Mouse (Mus musculus): ENCODE measurements around the gene Tmigd3. TPM values are rescaled to one million over a fixed set of nuclear protein-coding genes. Genes with fewer than 3 reads are reported as not detected.

Tmigd3 gene
- total RNA-seq, 1 experiment from 2014 or later = not detected

- no peak for DNase-seq
These were observed 63.2 kb downstream of the Tmigd3 start for GRCm38 (mm10) chr3:105933926-105934325.

GRCm38 (mm10) chr3:105935033-105935432, 64.3 kb downstream of the Tmigd3 start:
- peak; percentile 68 for DNase-seq

- DNase-seq = no peak
These were observed 65.4 kb downstream of the Tmigd3 start for GRCm38 (mm10) chr3:105936111-105936510.

GRCm38 (mm10) chr3:105951348-105951747, 80.6 kb downstream of the Tmigd3 start:
- DNase-seq = no peak

GRCm38 (mm10) chr3:105957235-105957634, 86.5 kb downstream of the Tmigd3 start:
- DNase-seq = no peak

- DNase-seq = no peak
These were observed 87.5 kb downstream of the Tmigd3 start for GRCm38 (mm10) chr3:105958204-105958603.

- peak; percentile 94 for DNase-seq
These were observed 88.4 kb downstream of the Tmigd3 start, which contains the start of gene Wdr77 for GRCm38 (mm10) chr3:105958974-105959580. TSS of gene Wdr77 (plus strand) at chr3:105959369.

- no peak for DNase-seq
These were observed 88.9 kb downstream of the Tmigd3 start for GRCm38 (mm10) chr3:105959585-105959984.

GRCm38 (mm10) chr3:105959999-105960398, 89.3 kb downstream of the Tmigd3 start, which contains the start of gene Atp5f1:
TSS of gene Atp5f1 (minus strand) at chr3:105960099.
- DNase-seq = no peak

GRCm38 (mm10) chr3:105960700-105961099, 90.0 kb downstream of the Tmigd3 start:
- no peak for DNase-seq

GRCm38 (mm10) chr3:105971831-105972446, 101.2 kb downstream of the Tmigd3 start:
- no peak for DNase-seq

- no peak for DNase-seq
These were observed 102.7 kb downstream of the Tmigd3 start, which contains the start of gene Ovgp1 for GRCm38 (mm10) chr3:105973411-105973810. TSS of gene Ovgp1 (plus strand) at chr3:105973711.

Other genes with a start within 250 kb of the Tmigd3 start
- 18.5 and 22.0 TPM in 2 replicates for gene Ddx20, start 183.3 kb upstream of the Tmigd3 start, total RNA-seq (2021)
- gene Inka2, start 166.3 kb upstream of the Tmigd3 start, total RNA-seq (2021) = 2.3 and 4.2 TPM in 2 replicates
- gene Rap1a, start 69.6 kb upstream of the Tmigd3 start, total RNA-seq (2021) = 172 and 200 TPM in 2 replicates
- not detected in 2 replicates for gene Adora3, start within 50 bp of the Tmigd3 start, total RNA-seq (2021)
- gene I830077J02Rik, start 61.8 kb downstream of the Tmigd3 start, total RNA-seq (2021) = 0.49 and 0.57 TPM in 2 replicates
- 63.9 and 69.2 TPM in 2 replicates for gene Wdr77, start 88.5 kb downstream of the Tmigd3 start, total RNA-seq (2021)
- 328 and 344 TPM in 2 replicates for gene Atp5f1, start 89.2 kb downstream of the Tmigd3 start, total RNA-seq (2021)
- gene Ovgp1, start 102.8 kb downstream of the Tmigd3 start, total RNA-seq (2021) = 1.2 and 1.5 TPM in 2 replicates
- not detected in 2 replicates for gene Pifo, start 143.7 kb downstream of the Tmigd3 start, total RNA-seq (2021)
- not detected in 2 replicates for gene Chil5, start 161.9 kb downstream of the Tmigd3 start, total RNA-seq (2021)
- not detected in 2 replicates for gene Chia1, start 242.3 kb downstream of the Tmigd3 start, total RNA-seq (2021)

Measured in adrenal gland, postnatal 25 days (tissue).